Mouse (Mus musculus) cerebellum, adult 2 months (tissue): ENCODE results near the gene Dbr1.

Experiments used
- CTCF ChIP-seq: fragments of 200-500 bp; IDR thresholded peaks from 2 replicates; pipeline ENCODE4 v1.5.1; 2011; ENCODE audit warnings: low read depth, mild to moderate bottlenecking, control low read depth, low read length, moderate library complexity, borderline replicate concordance; ENCODE audit not compliant: insufficient read depth
- POLR2A ChIP-seq: fragments of 200-500 bp; IDR thresholded peaks from 2 replicates; pipeline ENCODE4 v1.6.1; 2011; ENCODE audit warnings: low read length, control low read depth, borderline replicate concordance; ENCODE audit not compliant: insufficient read depth

- TF ChIP-seq CTCF, result no peak
- TF ChIP-seq POLR2A, result no peak
These were observed 56.2 kb downstream of the Dbr1 start for GRCm38 (mm10) chr9:99631781-99632180.
